Mouse (Mus musculus) cortical plate, adult 2 months (tissue): ENCODE measurements around the gene Bpifa3.

Experiments
- CTCF ChIP-seq: fragments of 200-500 bp; IDR thresholded peaks from 2 replicates; pipeline ENCODE4 v1.5.1; 2011; ENCODE audit warnings: mild to moderate bottlenecking, control low read depth, low read length; ENCODE audit not compliant: insufficient read depth; ENCODE audit errors: extremely low read depth
- POLR2A ChIP-seq: fragments of 200-500 bp; IDR thresholded peaks from 2 replicates; pipeline ENCODE4 v1.6.1; 2011; ENCODE audit warnings: mild to moderate bottlenecking, low read length, control low read depth; ENCODE audit not compliant: insufficient read depth; ENCODE audit errors: extremely low read depth

GRCm38 (mm10) chr2:154171621-154172020 is 41.5 kb downstream of the Bpifa3 start:
- TF ChIP-seq CTCF (no peak), POLR2A (no peak)
